Mouse (Mus musculus) lung, postnatal 10 days (tissue): ENCODE data around the gene Ank3.

Source experiments
- DNase-seq: peaks from one replicate; pipeline ENCODE4 v3.0.0; 2021

Gene Ank3

GRCm38 (mm10) chr10:69414888-69415287, 16.3 kb downstream of the Ank3 start:
- DNase-seq = peak; percentile 31

DNA sequence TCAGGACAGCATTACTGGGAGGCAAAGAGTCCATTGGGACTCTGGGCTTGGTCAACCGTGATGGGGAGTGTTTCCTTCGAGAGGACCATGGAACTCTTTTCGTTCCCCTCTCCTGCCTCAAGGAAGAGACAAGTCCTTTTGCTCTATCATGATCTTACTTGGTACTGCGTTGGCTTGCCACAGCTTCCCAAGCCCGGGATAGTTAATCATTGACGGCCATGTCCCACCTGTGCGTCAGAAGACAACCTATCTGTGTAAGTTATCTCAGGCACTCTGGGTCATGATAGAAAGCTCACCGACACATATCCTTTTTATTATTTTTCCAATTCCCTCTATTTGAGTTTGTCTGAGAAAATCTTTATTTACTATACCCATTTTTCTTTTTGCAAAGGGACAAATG, 20.1 kb downstream of the Ank3 start:
- no peak for DNase-seq

DNA sequence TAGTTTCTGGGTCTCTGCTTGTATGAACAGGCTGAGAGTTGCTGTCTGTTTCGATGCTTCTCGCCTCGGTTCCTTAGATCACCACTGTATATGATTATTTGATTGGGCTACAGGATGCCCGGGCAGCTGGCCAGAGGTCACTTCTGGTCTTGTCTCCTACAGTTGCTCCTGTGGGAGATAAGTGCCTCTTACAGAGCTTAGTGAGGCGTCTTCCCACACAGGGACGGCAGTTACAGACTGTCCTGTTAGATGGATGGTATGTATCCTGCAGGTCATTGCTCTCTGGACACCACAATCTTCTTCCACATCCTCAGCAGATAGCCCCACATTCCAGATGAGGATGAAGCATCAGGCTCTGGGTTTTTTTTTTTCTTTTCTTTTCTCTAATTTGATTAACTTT, 21.7 kb downstream of the Ank3 start:
- DNase-seq = no peak

DNA sequence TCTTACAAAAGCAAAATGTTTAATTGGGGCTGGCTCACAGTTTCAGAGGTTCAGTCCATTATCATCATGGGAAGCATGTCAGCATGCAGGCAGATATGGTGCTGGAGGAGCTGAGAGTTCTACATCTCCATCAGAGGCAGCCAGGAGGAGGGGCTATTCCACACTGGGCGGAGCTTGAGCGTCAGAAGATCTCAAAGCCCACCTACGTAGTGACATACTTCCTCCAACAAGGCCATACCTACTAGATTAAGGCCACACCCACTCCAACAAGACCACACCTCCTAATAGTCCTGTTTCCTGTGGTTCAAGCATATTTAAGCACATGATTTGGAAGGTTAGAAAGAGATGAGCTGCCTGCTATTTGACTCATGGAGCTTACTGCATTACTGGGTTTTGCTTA, 25.5 kb downstream of the Ank3 start:
- no peak for DNase-seq

- no peak for DNase-seq
Observed at GRCm38 (mm10) chr10:69430138-69430537, 31.6 kb downstream of the Ank3 start.

- DNase-seq = no peak
Observed at GRCm38 (mm10) chr10:69431101-69431500, 32.5 kb downstream of the Ank3 start.

- DNase-seq = peak; percentile 14
Observed at GRCm38 (mm10) chr10:69435213-69435612, 36.6 kb downstream of the Ank3 start.

DNA sequence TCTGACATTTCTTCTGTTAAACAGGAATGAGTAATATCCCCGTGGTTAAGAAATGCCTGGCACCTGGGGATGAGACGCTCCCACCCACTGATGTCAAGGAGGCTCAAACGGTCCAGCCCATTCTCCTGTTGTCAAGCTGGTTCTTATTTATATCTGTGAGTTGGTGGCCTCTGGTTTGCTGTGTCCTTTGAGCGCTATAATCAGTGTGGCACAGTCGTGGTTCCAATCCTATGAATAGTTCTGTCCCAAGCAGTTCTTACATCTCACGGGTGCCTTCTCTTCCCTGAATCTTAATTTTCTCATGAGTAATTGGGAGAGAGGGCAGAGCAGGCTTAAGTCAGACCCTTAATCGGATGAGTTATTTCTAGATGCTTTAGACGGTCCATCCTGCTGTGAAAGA, 40.9 kb downstream of the Ank3 start:
- DNase-seq = no peak

DNA sequence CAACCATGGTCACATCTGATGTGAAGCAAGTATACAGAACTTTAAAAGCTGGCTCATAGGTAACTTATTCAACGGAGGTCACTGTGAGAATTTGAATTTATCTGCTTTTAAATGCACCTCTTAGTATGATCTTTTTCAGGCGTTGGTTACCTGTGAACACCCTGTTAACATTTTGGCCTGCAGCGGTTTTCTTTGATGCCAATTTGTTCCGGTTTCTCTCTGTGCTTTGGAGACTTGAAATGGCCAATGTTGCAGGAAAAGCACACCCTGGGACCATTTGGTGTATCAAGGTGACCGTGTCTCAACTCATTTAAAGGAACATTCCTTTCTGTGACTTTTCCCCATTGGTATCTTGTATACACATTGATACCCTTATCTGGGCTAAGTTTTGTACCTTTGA, 46.0 kb downstream of the Ank3 start:
- no peak for DNase-seq

- DNase-seq = peak; percentile 33
Observed at GRCm38 (mm10) chr10:69445951-69446350, 47.4 kb downstream of the Ank3 start.

- peak; percentile 9 for DNase-seq
Observed at GRCm38 (mm10) chr10:69446566-69446965, 48.0 kb downstream of the Ank3 start.

DNA sequence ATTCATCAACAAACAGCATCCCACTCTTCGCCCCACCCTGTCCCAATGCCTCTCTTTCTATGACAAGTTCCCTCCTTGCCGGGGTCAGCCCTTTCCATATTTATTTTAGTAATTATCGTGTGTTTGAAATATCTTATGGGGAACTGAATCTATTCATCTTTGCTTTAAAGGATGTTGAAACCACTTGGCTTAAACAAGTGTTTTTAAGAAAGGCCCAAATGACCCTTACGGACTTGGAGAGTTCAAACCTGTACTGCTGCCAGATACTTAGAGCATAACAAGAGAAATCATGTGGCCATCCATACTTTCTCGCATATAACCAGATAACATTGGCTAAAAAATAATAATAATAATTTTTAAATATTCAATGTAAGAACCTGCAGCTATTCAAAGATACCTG, 48.7 kb downstream of the Ank3 start:
- peak; percentile 20 for DNase-seq

DNA sequence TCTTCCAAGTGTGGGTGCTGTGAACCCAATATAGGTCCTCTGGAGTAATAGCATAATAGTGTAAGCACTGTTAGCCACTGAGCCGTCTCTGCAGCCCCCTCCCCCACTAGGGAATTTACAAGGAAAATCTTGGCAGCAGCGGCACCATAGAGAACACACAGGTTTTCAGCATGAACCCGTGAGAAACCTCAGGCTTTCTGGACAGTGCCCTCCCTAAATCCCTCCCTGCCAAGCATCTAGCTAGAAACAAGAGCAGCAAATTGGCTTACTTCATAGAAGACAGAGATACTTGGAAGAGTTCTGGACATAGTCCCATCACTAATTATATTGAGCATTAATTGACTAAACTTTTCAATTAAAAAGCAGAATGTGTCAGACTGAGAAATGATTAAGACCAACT, 49.6 kb downstream of the Ank3 start:
- no peak for DNase-seq

DNA sequence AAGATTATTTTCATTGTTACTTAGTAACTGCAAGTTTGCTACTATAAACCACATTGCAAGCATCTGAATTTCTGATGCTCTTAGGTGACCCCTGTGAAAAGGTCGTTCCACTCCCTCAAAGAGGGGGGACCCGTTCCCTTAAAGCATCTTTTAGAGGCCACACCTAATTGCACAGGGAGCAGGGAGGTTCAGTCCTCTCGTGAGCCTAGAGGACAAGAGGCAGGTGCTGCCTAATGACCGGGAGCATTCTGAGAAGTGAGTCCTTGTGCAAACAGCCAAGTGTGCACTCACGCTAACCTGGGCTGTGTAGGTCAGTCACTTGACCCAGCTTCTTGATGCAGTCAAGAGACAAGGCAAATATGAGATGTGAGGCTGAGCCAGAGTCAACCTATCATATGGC, 52.4 kb downstream of the Ank3 start:
- peak; percentile 16 for DNase-seq

GRCm38 (mm10) chr10:69452180-69452977, 53.8 kb downstream of the Ank3 start:
- DNase-seq = peak; percentile 77

DNA sequence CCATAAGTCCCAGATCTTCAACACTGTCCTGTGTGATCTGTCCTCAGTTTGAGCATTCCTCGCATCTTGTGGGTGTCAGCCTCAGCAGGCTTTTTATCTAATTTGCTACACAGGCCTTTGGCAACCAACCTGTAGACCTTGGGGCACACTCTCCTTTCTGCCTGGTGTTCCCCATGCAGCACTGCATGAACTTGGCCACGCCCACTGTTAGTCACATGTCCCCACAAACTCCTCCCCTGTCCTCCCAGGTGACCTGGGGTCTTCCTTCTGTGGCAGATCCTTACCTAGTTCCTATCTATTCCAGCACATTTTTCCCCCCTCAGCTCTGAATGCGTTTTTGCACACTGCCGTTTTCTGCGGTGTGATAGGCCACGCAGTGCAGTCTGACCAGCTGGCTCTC, 55.0 kb downstream of the Ank3 start:
- no peak for DNase-seq

- no peak for DNase-seq
Observed at GRCm38 (mm10) chr10:69454480-69454879, 55.9 kb downstream of the Ank3 start.

DNA sequence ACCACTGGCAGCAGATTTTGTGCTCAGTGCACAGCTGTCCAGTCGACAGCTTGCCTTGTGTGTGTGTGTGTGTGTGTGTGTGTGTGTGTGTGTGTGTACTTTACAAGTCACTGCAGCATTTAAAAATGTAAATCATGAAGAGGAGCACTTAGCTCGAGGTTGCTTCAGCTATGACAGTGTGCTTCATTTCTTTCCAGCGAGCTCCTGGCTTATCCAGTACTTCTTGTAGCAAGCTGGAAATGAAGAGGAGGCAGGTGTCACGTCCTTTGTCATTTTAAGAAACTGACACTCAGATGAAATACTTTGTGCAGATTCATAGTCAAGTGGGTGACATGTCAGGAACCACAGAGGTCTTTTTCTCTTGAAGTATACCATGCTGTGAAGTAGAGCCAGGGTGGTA, 66.3 kb downstream of the Ank3 start:
- no peak for DNase-seq

DNA sequence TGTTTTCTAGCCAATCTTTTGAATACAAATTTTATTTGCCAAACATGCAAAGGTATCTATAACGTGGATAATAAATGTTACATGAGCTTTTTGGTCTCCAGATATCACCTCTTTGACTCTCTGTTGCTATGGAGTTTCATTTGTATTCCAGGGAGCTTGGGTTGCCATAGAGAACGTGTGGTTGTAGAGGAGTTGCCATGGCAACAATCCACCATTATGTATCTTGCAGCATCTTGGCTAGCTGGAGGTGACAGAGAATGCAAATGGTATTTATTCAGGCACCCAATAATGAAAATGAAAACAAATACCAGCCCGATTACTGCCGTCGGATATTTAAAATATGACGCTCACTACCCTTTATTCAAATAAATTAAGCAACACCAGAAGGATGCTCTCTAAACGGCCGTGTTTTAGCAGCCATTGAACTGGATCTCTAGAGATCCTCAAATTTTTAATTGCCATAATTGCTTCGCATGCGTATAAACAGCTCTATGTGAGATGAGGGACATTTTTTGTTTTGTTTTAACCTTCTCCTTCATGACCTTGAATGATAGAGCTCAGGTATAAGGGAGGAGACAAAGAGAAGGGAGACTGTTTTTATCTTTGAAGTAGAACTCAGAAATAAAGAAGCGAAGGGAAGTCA, 67.1 kb downstream of the Ank3 start:
- DNase-seq = no peak

- DNase-seq = no peak
Observed at GRCm38 (mm10) chr10:69466201-69466585, 67.6 kb downstream of the Ank3 start.

- no peak for DNase-seq
Observed at GRCm38 (mm10) chr10:69466586-69466985, 68.0 kb downstream of the Ank3 start.

DNA sequence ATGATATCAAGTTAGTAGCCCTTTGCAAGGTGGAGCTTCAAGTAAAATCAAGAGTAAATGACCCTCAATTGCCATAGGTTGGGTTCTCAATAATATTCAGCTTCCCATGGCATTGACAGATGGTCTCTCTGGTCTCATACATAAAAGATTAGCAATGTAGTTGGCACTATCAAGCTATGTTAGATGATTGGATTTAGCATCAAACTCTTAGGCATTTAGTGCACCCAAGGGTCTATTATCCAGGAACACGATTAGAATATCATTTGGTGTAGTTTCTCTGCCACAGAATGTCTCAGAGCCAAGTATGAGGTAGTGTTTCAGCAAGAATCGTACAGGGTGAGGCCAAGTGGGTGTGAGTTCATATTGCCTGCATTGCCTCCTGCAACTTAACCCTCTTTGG, 68.6 kb downstream of the Ank3 start:
- DNase-seq = no peak

- DNase-seq = no peak
Observed at GRCm38 (mm10) chr10:69471841-69472240, 73.3 kb downstream of the Ank3 start.

DNA sequence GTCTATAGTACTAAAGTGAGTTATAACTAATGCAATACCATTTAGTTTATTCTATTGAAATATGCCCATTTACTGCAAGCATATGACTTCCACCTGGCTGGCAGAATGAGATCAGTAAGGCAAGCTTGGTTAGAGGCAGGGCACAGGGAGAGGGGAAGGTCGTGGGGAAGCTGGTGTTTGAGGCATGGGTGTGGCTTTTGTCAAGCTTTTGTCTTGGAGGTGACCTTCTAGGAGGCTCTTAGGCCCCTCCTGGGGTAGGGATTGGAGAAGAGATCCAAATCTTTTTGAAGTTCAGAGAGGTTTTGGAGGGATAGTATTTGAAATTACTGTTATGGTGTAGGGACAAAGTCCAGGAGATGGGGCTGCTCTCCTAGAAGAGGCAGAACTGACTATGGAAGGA, 78.3 kb downstream of the Ank3 start:
- no peak for DNase-seq

DNA sequence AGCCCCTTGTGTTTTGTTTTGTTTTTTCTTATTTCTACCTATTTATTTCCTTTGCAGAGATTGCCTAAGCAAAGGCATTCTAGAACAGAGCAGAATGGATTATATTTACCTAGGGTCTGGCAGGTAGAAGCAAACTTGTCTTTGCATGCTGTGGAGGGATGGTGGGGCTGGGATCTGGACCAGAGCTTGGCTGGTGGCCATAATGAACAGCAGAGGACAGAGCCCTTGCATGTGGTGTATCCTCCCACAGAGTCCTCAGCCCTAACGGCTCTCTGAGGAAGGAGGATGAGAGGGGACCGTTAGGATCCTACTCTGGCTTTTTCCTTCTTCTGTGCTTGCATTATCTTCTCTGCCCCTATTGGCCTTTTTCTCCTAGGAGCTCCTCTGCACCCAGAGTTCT, 79.1 kb downstream of the Ank3 start:
- DNase-seq = no peak
